Mouse (Mus musculus) forebrain, embryonic 15.5 days (tissue): ENCODE data around the gene Homer2. TPM values are rescaled to one million over a fixed set of nuclear protein-coding genes. Genes with fewer than 3 reads are reported as not detected.

Experiments
- ATAC-seq: fragments of 200-750 bp; cut with Nextera tagmentation; replicated peaks from 2 replicates; pipeline ENCODE4 v1.8.0; 2017; ENCODE audit warnings: mild to moderate bottlenecking, moderate TSS enrichment, moderate library complexity
- H3K27ac ChIP-seq: fragments of 300-500 bp; sonication (generic); replicated peaks from 2 replicates; pipeline ENCODE4 v1.5.1; 2015; ENCODE audit warnings: mild to moderate bottlenecking, inconsistent platforms
- H3K27me3 ChIP-seq: fragments of 300-500 bp; sonication (generic); 2 replicates; pipeline ENCODE4 v1.6.1; 2015; ENCODE audit warnings: inconsistent platforms
- H3K36me3 ChIP-seq: fragments of 300-500 bp; sonication (generic); 2 replicates; pipeline ENCODE4 v1.6.1; 2015; ENCODE audit warnings: mild to moderate bottlenecking, inconsistent platforms
- H3K4me1 ChIP-seq: fragments of 300-500 bp; sonication (generic); 2 replicates; pipeline ENCODE4 v1.6.1; 2015; ENCODE audit warnings: inconsistent platforms
- H3K4me2 ChIP-seq: fragments of 300-500 bp; sonication (generic); replicated peaks from 2 replicates; pipeline ENCODE4 v1.6.1; 2015; ENCODE audit warnings: mild to moderate bottlenecking, inconsistent platforms
- H3K4me3 ChIP-seq: fragments of 300-500 bp; sonication (generic); 2 replicates; pipeline ENCODE4 v1.5.1; 2015; ENCODE audit warnings: mild to moderate bottlenecking, inconsistent platforms
- H3K9ac ChIP-seq: fragments of 300-500 bp; sonication (generic); replicated peaks from 2 replicates; pipeline ENCODE4 v1.6.1; 2015; ENCODE audit warnings: mild to moderate bottlenecking, inconsistent platforms
- H3K9me3 ChIP-seq: fragments of 300-500 bp; sonication (generic); 2 replicates; pipeline ENCODE4 v1.6.1; 2016; ENCODE audit warnings: inconsistent platforms
- WGBS: fragments of 180-500 bp; shearing (Covaris S2); methylation state at CpG from one replicate; pipeline ENCODE4 v1.1.7; 2015; ENCODE audit warnings: mixed read lengths; 5-methylcytosine and 5-hydroxymethylcytosine counted together
- polyA plus RNA-seq: library from polyadenylated mRNA; unstranded; fragments of >200 nt; fragmentation: Nextera tagmentation; extraction: Ambion mirVana; gene quantifications from 2 replicates; pipeline ENCODE4 v1.2.1, GENCODE M21; 2015

The Homer2 gene
- polyA plus RNA-seq, 1 experiment from 2014 or later, result 25.9 TPM

DNA sequence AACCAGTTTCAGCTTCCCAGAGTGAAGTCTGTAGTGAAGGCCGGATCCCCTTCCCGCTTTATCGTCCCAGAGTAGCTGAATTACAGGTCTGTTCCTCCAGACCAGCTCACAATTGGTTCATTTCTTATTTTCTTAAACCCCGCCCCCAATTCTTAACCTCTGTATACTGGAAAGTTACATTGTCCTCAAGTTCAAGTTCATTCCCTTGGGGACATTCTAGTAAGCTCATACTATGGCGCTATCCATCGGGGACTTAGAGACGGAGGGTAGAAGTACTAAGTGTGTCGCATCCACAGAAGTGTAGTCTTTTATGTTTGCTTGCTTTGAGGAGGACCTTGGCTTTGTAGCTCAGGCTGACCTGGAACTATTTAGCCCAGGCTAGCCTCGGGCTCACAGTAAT lies 133.5 kb downstream of the Homer2 start:
- Histone ChIP-seq H3K36me3 (peaks cover 14% of the 10 kb centered on the region), H3K4me1 (peaks cover 16% of the 10 kb centered on the region), H3K27me3 (no peaks in the 10 kb centered on the region), H3K4me2 (no peak overlapping the region), H3K9ac (no peak overlapping the region), H3K4me3 (no peak overlapping the region), H3K9me3 (no peaks in the 10 kb centered on the region), H3K27ac (no peak overlapping the region)
- no peak for ATAC-seq
- WGBS, result 94% methylated on average over 9 of the region's 9 CpGs

DNA sequence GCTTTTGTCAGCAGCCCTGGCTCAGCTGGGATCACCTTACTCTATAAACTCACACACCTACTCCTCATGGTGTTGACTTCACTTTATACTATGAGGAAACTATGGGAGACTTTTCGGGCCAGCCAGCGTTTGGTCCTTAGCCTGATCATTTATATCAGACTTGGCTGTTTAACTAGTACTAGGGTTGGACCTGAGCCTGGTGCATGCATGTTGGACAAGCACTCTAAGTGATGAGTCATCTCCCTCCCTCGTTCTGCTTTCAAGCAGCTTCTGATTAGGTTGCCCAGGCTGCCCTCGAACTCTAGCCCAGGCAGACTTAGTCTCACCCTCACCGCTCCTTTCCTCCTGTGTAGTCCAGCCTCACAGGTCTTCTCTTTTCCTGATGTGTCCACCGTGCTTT lies 133.9 kb downstream of the Homer2 start:
- H3K4me1 ChIP-seq, result peaks cover 16% of the 10 kb centered on the region
- no peak overlapping the region for H3K9ac ChIP-seq
- no peak overlapping the region for H3K4me2 ChIP-seq
- no peak overlapping the region for H3K27ac ChIP-seq
- no peak for ATAC-seq
- H3K36me3 ChIP-seq, result peaks cover 9% of the 10 kb centered on the region
- no peaks in the 10 kb centered on the region for H3K9me3 ChIP-seq
- H3K4me3 ChIP-seq, result no peak overlapping the region
- 91% methylated on average over 6 of the region's 6 CpGs for WGBS
- no peaks in the 10 kb centered on the region for H3K27me3 ChIP-seq

DNA sequence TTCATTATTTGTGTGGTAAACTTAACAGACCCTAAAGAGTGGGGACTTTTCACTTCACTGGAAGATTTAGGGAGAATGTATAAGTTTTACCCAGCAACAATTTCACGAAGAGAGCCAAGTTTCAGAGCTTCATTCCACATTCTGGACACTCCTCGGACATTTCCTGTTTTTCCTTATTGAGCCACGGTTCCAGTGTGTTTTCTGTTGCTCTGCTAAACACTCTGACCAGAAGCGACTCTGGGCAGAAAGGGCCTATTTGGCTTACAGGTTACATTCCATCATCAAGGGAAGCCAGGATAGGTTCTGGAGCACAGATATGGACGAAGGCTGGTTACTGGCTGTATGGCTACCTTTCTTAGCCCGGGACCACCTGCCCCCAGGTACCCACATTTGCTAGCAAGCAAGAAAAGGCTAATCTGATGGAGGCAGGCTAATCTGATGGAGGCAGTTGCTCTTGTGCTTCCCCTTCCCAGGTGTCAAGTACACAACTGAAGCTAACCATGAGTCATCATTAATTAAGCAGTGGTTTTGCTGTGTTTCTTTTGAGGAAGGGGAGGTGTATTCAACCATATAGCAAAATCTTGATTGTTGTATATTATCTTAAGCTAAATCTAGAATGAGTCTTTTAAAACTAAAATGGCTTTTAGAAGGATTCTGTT lies 134.6 kb downstream of the Homer2 start:
- Histone ChIP-seq H3K4me1 (peaks cover 16% of the 10 kb centered on the region), H3K4me2 (peak overlapping the region; percentile 80), H3K9me3 (no peaks in the 10 kb centered on the region), H3K36me3 (peaks cover 3% of the 10 kb centered on the region), H3K27me3 (no peaks in the 10 kb centered on the region), H3K4me3 (peak overlapping the region; percentile 90), H3K27ac (no peak overlapping the region), H3K9ac (no peak overlapping the region)
- WGBS, result 72% methylated on average over 6 of the region's 6 CpGs
- ATAC-seq, result no peak

DNA sequence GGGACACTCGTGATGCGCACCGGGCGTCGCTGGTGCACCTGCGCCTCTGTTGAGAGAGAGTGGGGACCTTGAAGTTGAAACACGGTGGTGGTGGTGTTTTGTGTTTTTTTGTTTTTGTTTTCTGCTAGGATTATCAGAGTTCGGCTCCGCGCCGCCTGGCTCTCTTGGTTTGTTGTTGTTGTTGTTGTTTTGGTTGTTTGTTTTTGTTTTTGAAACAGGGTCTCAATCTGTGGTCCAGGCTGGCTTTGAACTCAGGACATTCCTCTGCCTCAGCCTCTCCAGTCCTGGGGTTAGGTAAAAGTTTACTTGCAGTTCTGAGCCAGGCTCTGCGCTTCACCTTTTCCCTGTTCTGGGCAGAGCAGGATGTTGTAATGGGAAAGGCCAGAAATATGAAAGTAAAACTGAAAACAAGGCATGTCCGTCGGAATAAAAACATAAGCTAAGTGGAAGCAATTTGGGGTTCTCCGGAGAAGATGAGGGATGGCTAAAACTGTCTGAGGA lies 135.3 kb downstream of the Homer2 start:
- ATAC-seq, result no peak
- H3K27ac ChIP-seq, result peak overlapping the region; percentile 97
- H3K27me3 ChIP-seq, result no peaks in the 10 kb centered on the region
- H3K4me2 ChIP-seq, result peak overlapping the region; percentile 80
- 18% methylated on average over 15 of the region's 15 CpGs for WGBS
- peaks cover 16% of the 10 kb centered on the region for H3K4me1 ChIP-seq
- H3K9me3 ChIP-seq, result no peaks in the 10 kb centered on the region
- H3K4me3 ChIP-seq, result peak overlapping the region; percentile 90
- H3K9ac ChIP-seq, result peak overlapping the region; percentile 88
- H3K36me3 ChIP-seq, result peaks cover 3% of the 10 kb centered on the region

DNA sequence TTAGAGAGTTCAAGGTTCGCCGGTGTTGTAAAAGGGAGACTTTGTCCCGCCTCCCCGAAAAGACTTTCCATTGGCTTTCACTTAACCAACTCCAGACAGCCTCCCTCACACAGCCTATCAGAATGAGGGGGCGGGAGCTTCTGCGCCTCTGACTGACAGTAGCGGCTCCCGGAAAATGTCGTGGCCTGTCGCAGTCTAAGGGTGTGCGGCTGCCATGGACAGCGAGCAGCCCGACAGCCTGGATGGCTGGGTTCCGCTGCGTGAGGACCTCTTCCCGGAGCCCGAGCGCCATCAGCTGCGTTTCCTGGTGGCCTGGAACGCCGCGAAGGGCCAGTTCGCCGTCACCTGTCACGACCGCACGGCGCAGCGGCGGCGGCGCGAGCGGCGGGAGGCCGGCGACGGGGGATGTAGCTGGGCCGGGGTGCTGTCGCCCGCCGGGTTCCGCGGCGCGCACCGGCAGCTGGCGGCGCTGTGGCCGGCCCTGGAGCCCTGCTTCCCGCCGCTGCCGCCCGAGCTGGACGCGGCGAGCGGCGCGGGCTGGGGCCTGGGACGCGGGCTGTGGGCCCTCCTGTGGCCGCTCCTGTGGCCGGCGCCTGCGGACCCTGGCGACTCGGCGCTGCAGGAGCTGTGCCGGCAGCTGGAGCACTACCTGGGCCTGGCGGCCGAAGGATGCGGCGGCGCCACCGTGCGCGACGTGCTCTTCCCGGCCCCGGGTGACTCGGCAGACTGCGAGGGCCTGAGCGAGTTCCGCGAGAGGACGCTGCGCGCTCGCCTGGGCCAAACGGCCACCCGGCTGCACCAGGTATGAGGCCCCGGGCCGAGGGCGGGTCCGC lies 136.0 kb downstream of the Homer2 start, which contains the start of gene Whamm:
Gene Whamm (plus strand): TSS at position 159 of the 833 bp plus-strand sequence.
- WGBS, result under 1% methylated on average over 96 of the region's 96 CpGs
- H3K4me2 ChIP-seq, result peak within 1 kb of the TSS; percentile 80
- peak within 1 kb of the TSS; percentile 88 for H3K9ac ChIP-seq
- no peaks in the 10 kb centered on the region for H3K27me3 ChIP-seq
- H3K4me3 ChIP-seq, result peak within 1 kb of the TSS; percentile 90
- H3K4me1 ChIP-seq, result peaks cover 16% of the 10 kb centered on the region
- H3K27ac ChIP-seq, result peak within 1 kb of the TSS; percentile 97
- H3K9me3 ChIP-seq, result no peaks in the 10 kb centered on the region
- H3K36me3 ChIP-seq, result peaks cover 3% of the 10 kb centered on the region
- ATAC-seq, result peak; percentile 100

DNA sequence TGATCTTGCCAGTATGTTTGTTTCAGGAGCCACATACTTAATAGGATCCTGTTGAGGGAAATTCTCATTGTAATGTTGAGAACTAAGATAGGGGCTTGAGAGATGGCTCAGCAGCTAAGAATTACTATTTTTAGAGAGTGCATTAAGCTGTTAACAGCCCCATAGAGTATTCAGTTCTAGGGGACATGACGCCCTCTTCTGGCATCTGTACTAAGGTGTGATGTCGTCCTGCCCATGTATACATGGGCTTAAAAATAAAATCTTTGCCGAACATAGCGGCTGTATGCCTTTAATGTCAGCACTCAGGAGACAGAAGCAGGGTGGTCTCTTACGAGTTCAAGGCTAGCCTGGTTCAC lies 136.6 kb downstream of the Homer2 start:
- 4% methylated on average over 5 of the region's 5 CpGs for WGBS
- no peak overlapping the region for H3K9ac ChIP-seq
- H3K9me3 ChIP-seq, result no peaks in the 10 kb centered on the region
- no peaks in the 10 kb centered on the region for H3K27me3 ChIP-seq
- no peak for ATAC-seq
- peak overlapping the region; percentile 90 for H3K4me3 ChIP-seq
- peak overlapping the region; percentile 97; the same call in 1 of the 2 replicates for H3K27ac ChIP-seq
- peaks cover 17% of the 10 kb centered on the region for H3K4me1 ChIP-seq
- peaks cover 3% of the 10 kb centered on the region for H3K36me3 ChIP-seq
- peak overlapping the region; percentile 80 for H3K4me2 ChIP-seq

DNA sequence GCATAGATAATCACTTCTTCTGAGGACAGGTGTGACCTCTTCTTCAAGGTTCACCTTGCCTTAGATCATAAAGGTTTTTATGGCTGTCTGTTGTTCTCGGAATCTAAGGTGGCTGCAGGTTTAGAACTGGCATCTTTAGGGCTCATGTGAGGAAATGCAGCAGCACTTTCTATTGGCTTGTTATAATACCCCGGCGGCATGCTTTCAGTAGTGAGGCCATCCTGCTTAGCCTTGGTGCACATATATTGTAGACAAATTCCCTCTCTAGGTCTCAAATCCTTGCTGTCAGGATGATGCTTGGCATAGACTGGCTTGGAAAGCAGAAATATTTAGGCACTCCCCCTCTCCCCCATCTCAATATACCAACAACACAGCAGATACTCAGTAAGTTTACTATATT lies 137.1 kb downstream of the Homer2 start:
- ATAC-seq, result no peak
- H3K9ac ChIP-seq, result no peak overlapping the region
- H3K4me2 ChIP-seq, result no peak overlapping the region
- H3K36me3 ChIP-seq, result peaks cover 3% of the 10 kb centered on the region; the same call in 1 of the 2 replicates
- peaks cover 22% of the 10 kb centered on the region for H3K4me1 ChIP-seq
- no peaks in the 10 kb centered on the region for H3K9me3 ChIP-seq
- H3K4me3 ChIP-seq, result no peak overlapping the region
- 95% methylated on average over 3 of the region's 3 CpGs for WGBS
- no peaks in the 10 kb centered on the region for H3K27me3 ChIP-seq
- no peak overlapping the region for H3K27ac ChIP-seq

DNA sequence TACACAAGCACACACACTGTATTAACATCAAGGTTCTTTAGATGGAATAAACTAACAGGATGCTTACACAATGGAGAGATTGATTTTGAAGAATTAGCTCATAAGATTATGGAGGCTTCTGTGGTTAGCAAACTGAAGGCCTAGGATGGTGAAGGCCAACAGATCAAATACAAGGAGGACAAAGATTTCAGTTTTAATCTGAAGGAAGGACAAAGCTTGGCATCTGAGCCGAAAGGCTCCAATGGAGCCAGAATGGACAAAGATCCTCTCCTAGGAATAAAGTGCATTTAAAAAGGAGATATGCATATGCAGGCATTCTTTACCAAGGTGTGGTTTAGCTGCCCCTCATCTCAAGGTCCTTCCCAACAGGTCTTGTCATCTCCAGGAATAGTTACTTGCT lies 137.5 kb downstream of the Homer2 start:
- peaks cover 24% of the 10 kb centered on the region for H3K4me1 ChIP-seq
- ATAC-seq, result no peak
- WGBS, result 100% methylated on average over 1 of the region's 1 CpGs

DNA sequence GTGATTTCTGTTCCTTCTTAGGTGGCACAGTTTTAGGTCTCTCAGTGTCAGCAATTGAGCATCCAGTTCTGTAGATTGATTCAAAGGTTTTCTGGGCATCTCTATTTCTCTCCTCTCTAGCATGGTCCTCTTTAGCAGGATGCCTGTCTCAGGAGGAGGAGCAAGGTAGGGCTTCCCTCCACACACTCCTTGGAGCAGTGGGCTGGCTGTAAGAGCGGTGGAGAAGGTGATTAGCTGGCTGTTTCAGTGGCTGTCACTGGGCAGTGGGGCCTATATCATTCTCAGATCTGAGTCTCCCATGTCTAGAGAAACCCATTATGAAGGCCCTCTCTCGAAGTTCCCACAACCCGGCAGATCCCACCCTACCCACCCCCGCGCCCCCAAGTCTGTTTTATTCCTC lies 139.9 kb downstream of the Homer2 start:
- no peak overlapping the region for H3K9ac ChIP-seq
- H3K27ac ChIP-seq, result no peak overlapping the region
- no peaks in the 10 kb centered on the region for H3K9me3 ChIP-seq
- H3K36me3 ChIP-seq, result no peaks in the 10 kb centered on the region
- peaks cover 18% of the 10 kb centered on the region for H3K4me1 ChIP-seq
- ATAC-seq, result no peak
- no peaks in the 10 kb centered on the region for H3K27me3 ChIP-seq
- H3K4me3 ChIP-seq, result no peak overlapping the region
- no peak overlapping the region for H3K4me2 ChIP-seq
- WGBS, result 88% methylated on average over 5 of the region's 5 CpGs

More for the DNA sequence above, 137.5 kb downstream of the Homer2 start:
- H3K36me3 ChIP-seq, result peaks cover under 1% of the 10 kb centered on the region; the same call in 1 of the 2 replicates
- no peak overlapping the region for H3K27ac ChIP-seq
- H3K9ac ChIP-seq, result no peak overlapping the region
- H3K4me2 ChIP-seq, result no peak overlapping the region
- no peaks in the 10 kb centered on the region for H3K9me3 ChIP-seq
- no peaks in the 10 kb centered on the region for H3K27me3 ChIP-seq
- no peak overlapping the region for H3K4me3 ChIP-seq

DNA sequence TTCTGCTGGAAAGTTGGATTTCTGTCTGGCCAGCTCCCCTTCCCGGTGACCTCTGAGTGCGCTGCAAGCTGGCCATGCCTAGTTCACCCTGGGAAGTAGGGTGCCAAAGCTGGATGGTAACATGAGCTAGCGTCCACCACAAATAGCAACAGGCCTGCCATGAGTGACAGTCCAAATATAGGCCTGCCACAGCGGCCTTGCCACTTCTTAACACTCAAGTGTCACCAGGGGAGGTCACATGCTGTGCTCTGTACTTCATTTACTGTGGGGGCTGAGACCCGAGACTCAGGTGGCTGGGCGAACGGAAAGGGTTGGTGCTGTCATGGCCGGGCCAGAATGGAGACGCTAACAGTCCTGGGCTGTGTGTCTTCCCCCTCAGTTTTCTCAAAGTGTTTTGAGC lies 140.4 kb downstream of the Homer2 start, which contains the start of gene Fsd2:
Gene Fsd2 (minus strand): TSS at position 53 of the 400 bp plus-strand sequence.
- Histone ChIP-seq H3K4me1 (peaks cover 13% of the 10 kb centered on the region), H3K9me3 (no peaks in the 10 kb centered on the region), H3K27ac (peak within 1 kb of the TSS; percentile 81), H3K36me3 (no peaks in the 10 kb centered on the region), H3K4me3 (no peak within 1 kb of the TSS), H3K4me2 (no peak within 1 kb of the TSS), H3K9ac (no peak within 1 kb of the TSS), H3K27me3 (no peaks in the 10 kb centered on the region)
- WGBS, result 80% methylated on average over 9 of the region's 9 CpGs
- no peak for ATAC-seq

DNA sequence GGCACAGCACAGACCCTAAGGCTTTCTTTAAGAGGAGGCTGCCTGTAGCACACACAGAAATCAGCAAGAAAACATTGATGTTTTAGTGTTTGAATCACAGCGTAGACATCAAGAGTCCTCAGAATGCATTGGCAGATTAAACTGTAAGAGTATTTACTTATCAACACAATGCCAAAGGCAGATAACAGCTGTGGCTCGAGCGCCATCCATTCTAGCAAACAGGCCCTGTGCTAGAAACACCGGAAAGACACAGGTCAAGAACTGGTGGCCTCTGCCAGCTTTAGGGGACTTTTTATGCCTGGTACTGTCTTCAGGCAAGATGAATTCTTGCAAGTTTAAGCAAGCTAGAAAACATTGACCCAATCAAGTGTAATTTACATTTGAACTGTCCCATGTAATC lies 141.0 kb downstream of the Homer2 start:
- Histone ChIP-seq H3K36me3 (no peaks in the 10 kb centered on the region), H3K27ac (peak overlapping the region; percentile 81; the same call in 1 of the 2 replicates), H3K4me3 (no peak overlapping the region), H3K9me3 (no peaks in the 10 kb centered on the region), H3K27me3 (no peaks in the 10 kb centered on the region), H3K4me2 (no peak overlapping the region), H3K4me1 (peaks cover 11% of the 10 kb centered on the region; the same call in 1 of the 2 replicates), H3K9ac (no peak overlapping the region)
- 72% methylated on average over 4 of the region's 4 CpGs for WGBS
- no peak for ATAC-seq

DNA sequence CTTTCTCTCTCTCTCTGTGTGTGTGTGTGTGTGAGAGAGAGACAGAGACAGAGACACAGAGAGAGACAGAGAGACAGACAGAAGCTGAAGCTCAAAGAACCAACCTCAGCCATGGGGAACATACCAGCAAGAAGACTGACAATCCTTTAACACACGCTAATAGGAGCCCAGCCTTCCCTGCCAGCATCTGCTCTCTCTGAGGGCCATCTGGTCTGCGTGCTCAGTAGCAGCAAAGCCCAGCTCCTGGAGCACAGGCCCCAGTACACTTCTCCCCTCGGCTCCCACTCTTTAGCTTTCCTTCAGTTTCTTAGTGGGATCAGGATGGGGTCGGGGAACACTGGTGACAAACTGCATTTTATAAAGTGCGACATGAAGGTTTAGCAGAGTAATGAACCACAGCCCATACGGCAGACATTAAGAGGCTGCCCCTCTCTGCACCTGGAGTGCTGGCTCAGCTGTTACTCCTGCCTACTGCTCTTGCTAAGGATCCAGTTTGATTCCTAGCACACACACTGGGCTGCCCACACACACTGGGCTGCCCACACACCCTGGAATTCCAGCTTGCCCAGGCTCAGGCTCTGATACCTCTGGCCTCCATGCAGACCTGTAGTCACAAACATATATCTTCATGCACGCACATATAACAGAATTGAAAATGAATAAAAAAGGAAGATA lies 141.8 kb downstream of the Homer2 start:
- Histone ChIP-seq H3K27ac (peak overlapping the region; percentile 81), H3K4me1 (peaks cover 10% of the 10 kb centered on the region), H3K36me3 (no peaks in the 10 kb centered on the region), H3K27me3 (no peaks in the 10 kb centered on the region), H3K4me2 (no peak overlapping the region), H3K9me3 (no peaks in the 10 kb centered on the region), H3K4me3 (no peak overlapping the region), H3K9ac (no peak overlapping the region)
- peak; percentile 85 for ATAC-seq
- 56% methylated on average over 7 of the region's 7 CpGs for WGBS
